Mouse (Mus musculus) heart, adult 8-10 months (tissue): ENCODE measurements around the gene Ubac2. TPM values are rescaled to one million over a fixed set of nuclear protein-coding genes. Genes with fewer than 3 reads are reported as not detected.
A peak's percentile ranks its signal among the peaks of the same experiment; 100 is the strongest.
"Not testable (repeated sequence)": the region's sequence is repeated elsewhere in the genome, so short reads cannot be mapped to it uniquely, and the experiment has no call there.

Source experiments
- DNase-seq: peaks from one replicate; pipeline ENCODE4 v3.0.0; 2022; ENCODE audit warnings: low spot score
- total RNA-seq, 4 experiments: library from RNA; stranded (reverse); gene quantifications; 2 replicates each; pipeline ENCODE4 v1.2.4; 2022

Gene Ubac2
- total RNA-seq = 10 to 100 TPM; 30.4 to 31.5 (median 30.8) TPM

DNA sequence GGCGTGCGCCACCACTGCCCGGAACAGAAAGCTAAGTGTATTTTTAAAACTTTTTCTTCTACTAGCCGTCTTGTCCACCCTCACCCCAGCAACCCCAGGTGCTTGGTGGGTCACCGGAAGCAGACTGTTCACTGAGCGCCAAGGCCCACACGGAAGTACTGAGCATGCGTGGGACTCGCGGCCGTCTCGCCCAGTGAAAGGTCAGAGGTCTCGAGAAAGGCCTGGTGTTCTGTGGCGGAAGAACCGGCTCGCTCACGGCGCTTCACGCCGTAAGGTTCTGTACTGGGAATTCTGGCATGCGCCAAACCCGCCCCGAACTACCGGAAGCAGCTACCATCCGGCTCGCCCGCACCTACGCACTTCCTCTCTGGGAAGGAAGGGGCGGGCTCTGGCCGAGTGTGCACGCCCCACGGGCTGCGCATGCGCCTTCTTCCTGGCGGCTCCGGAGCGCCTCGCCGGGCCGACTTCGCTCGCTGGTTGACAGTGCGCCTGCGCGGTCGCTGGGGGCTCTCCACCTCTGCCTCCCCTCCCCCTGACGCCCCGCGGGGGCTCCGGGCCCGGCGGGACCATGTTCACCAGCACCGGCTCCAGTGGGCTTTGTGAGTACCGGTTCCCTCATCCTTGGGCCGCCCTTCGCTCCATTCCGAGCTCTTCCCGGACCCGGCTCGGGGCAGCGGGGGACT is at the start of gene Ubac2:
Ubac2 (plus strand) TSS at position 445 of the 683 bp plus-strand sequence.
- DNase-seq = peak; percentile 97

DNA sequence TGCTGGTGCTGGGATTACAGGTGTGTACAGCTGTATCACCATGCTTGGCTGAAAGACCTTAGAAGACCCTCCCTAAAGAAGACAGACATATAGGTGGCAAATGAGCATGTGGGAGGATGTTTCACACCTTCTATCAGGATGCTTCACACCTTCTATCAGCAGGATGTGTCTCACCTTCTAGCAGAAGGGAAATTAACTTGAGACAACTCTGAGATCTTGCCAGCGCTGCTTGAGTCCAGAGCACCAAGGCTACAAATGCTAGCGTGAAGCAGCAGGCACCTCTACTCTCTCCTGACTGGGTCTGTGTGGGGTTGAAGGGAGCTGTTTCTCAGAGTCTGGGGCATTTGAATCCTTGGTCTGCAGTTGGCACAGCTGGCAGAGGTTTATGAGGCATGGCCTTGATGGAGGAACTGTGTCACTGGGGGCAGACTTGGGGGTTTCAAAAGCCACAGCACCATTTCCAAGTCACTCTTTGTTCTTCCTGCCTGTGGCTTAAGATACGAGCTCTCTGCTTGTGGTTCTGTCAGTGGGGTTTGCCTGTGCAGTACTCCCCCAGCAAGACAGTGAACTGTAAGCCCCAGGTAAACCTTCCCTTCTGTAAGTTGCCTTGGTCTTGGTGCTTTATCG is 48.5 kb upstream of the Ubac2 start:
- DNase-seq = no peak

DNA sequence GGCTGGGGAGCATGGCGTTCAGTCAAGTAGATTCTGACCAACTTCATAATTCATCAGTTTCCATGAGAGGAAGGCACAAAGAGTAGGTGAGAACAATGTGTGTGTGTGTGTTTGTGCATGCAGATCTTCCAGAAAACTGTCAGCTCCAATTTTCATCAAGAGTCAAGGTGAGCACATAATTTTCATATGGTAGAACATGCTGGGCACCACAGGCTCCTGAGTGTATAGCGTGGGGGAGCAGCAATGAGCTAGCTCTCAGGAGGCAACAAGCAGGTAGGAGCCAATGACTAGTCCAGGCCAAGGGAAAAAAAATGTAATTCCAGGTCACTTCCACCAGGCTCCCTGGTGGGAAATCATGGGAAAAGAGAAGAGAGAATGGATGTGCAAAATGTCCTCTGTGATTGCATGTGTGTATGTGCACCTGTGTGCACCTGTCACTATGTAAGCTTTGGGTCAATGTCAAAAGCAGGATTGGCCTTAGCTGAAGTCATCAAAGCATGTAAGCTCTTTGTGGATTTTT is 45.4 kb upstream of the Ubac2 start:
- no peak for DNase-seq

DNA sequence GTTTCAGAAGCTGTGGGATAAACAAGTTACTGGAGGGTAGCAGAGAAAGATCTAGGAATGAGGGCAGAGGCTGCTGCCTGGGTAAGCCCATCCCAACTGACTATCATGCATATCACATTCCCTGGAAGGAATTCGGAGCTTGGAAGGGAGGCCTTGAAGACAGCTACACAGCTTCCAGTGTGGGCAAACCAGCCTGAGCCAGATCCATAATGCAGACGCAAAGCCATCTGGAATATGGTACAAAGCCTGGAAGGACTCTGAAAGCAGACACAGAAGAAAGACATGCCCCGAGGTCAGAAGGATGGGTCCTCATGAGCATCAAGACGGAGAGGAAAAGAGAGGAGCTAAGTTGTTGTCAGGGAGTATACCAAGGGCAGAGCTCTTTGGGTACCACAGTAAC is 40.3 kb upstream of the Ubac2 start:
- no peak for DNase-seq

DNA sequence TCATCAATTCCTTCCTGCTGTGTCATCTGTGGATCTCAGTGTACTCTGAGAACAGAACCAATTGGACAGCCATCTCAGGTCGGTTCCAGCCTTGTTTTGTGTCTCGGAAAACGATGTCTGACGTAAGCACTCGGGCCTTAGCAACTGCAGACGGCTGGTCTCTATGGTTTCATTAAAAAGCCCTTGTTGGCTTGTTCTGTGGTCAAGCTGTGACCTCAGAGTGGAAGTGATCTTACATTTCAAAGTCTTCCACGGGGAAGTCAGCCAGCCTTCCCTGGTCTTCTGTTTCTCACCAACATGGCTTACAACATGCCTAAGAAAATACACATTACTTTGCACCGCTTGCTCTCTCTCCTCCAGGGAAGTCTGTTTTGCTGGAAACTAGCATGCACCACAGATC is 38.2 kb upstream of the Ubac2 start:
- no peak for DNase-seq

DNA sequence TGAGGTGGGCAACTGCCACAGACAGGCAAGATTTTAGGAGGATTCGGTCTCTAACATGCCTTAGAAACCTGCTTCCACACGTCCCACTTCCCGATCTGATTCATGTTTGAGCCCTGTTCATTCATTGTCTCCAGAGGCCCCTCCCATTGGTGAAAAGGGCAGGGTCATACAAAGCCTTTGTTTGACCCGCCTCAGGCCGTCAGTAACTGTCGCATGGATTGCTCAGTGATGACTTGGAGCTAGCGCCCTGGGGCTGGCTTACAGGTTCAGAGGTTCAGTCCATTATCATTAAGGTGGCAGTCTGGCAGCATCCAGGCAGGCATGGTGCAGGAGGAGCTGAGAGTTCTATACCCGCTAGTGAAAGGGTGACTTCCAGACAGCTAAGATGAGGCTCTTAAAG is 33.9 kb upstream of the Ubac2 start:
- DNase-seq = no peak

DNA sequence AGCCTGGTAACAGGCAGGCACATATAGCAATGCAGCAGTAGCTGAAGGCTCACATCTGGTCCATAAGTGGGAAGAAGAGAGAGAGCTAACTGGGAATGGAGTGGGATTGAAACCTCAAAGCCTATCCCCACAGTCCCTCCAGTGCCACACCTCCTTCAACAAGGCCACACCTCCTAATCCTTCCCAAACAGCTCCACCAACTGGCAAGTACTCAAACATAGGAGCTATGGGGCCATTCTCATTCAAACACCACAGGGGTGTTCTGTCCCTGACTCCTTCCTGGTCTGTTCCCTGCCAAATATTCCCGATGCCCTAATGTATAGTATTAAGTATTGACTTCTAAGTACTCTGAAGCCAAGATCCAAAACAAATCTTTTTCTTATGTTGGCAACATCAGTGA is 27.2 kb upstream of the Ubac2 start:
- no peak for DNase-seq

DNA sequence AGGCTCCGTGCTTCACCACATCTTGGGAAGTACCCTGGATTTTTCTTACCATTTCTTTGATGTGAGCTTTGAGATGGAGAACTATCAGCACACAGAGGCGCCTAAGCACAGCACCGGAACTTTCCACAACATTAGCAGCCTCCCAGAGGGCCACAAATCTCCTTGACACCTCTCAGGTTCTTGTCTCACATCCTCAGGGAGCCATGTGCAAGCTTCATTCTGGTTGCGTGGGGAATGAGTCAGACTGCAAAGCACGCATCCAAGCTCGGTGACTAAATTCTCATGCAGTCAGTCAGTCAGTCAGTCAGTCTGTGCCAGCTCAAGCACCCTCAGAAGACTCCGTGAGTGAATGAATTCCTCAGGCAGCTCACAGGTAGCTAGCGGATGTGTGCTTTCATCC is 25.9 kb upstream of the Ubac2 start:
- DNase-seq = no peak

DNA sequence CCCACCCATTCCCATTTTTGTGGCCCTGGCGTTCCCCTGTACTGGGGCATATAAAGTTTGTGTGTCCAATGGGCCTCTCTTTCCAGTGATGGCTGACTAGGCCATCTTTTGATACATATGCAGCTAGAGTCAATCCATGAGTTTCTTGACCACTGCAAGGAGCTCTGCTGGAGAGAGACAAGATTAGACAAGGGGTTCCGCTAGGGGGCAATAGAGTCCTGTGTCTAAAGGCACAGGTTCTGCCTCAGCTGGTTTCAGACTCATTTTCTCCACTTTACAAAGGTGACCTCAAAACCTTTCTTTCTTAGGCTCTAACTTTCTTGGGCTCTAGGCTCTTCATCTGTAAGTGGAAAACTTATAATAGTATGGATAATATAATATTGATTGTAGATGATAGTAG is 13.3 kb upstream of the Ubac2 start:
- peak; percentile 74 for DNase-seq

DNA sequence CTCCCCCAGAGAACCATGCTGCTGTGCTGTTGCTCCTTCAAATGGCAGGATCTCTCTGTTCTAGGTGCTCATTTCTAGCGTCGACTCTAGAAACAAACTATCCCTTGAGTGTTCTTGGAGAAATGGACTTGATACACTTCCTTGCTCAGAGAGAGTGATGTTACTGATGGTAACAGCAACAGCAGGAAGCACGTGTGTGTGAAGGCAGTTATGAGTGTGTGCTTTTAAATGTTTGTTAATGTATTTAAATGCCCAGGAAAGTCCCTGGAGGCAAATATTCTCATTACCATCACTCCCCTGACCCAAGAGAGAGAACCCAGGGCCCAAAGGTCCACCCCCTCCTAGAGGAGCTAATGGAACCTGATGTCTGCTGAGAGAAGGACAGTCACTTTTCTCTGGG is 11.8 kb upstream of the Ubac2 start:
- no peak for DNase-seq

DNA sequence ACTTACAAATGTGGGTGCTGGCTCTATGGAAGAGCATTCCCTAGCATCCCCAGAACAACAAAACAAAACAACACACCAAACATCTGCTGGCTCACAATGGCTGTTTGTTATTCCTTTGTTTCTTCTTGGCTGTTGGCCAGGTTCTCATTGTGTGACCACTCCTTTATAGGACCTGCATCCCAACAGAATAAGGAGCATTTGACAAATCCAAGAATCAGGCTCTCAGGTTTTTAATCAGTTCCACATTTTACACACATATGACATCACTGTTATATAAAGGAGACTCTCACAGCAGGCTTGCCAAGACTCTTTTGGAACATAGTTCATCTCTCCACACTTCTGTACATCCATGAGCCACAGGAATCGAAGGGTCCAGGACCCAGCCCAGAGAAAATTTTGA is 9.3 kb upstream of the Ubac2 start:
- no peak for DNase-seq

DNA sequence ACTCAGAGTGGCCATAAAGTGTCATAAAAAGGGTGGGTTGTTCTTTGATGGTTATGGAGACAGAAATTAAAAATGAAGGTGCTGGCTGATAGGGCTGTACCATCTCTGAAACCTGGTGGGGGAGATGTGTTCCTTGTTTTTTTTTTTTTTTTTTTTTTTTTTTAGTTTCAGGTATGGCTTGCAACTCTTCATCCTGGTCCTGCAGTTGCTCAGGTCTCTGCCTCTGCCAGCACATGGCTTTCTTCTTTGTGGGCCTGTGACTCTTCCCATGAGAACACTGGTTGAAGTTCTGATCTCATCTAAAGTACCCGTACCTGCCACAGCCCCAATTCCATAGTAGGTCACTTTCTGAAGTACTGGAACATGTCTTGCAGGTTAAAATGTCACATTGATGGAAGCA is 5.7 kb upstream of the Ubac2 start:
- no peak for DNase-seq

DNA sequence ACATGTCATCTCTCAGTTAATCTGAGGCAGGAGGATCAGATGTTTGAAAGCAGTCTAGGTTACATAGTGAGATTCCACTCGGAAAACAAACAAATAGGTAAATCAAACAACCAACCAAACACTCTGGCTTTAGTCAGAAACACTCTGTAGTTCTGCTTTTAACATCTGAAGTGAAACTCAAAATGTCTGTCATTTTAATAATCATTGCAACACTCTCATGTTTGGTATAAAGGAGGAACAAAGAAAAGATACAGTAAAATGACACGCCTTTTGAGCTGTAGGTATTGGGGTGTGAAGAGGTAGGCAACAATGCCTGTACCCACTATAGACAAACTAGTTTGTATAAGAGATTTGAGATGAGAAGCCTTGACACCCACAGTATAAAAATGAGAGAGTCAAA is 5.2 kb upstream of the Ubac2 start:
- DNase-seq = no peak

DNA sequence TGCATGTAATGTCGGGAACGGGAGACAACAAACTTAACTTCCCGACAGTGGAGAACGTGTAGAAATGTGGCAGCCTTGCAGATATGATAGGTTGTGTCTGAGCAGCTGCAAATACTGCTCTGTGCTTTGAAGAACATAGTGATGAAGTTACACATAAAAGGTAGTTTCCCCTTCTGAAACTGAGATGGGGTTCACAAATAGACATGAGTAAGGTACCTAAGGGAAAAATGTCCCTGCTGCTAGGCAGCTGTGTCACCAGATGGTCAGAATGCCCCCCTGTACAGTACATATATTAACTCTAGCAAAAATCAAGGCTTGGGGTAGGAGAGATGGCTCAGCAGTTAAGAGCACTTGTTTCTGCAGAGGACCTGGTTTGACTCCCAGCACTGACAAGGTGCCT is 4.8 kb upstream of the Ubac2 start:
- DNase-seq = no peak

DNA sequence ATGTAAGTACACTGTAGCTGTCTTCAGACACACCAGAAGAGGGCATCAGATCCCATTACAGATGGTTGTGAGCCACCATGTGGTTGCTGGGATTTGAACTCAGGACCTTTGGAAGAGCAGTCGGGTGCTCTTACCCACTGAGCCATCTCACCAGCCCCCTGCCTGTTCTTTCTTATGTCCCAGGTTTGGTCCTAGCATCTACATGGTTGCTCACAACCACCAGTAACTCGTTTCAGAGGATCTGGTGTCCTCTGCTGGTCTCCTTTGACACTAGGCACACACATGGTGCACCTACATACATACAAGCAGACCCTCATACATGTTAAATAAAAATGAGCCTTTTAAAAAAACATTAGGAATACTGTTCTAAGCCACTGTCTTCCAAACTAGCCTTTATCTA is 2.2 kb upstream of the Ubac2 start:
- DNase-seq = not testable (repeated sequence)

DNA sequence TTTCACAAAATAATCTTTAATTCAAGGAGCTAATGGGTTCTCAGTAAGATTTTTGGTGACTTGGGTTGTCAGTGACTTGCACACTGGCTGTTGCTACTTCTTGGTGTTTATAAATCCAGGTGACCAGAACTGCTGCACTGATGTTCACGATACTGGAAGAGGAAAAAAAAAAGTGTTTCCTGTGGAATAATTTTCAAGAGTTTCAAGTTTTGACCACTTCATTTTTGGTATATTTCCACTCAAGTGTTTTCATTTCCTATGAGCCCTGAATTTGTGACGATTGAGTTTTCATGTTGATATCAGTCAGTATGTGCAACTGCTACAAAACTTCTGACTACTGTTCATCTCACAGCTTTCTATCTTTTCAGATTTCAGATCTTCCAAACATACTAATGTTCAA is 1.6 kb upstream of the Ubac2 start:
- no peak for DNase-seq

DNA sequence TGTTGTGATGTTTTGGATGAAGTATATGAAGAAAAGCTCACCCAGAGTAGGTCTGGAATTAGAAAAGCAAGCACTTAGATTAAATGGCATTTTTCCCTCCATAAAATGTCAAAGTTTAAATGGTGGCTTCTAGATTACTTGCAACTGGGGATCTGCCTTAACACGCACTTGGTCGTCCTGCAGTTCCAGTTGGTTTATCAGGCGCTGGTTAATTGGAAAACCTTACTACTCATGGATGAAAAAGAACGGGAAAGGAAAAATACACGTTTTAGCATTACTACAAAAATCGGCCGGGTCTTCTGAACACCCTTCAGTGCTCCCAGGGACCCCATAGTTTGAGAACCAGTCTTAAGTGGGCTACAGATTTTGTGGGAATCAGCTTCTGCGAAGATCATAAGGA is 780 bp upstream of the Ubac2 start:
- DNase-seq = no peak

DNA sequence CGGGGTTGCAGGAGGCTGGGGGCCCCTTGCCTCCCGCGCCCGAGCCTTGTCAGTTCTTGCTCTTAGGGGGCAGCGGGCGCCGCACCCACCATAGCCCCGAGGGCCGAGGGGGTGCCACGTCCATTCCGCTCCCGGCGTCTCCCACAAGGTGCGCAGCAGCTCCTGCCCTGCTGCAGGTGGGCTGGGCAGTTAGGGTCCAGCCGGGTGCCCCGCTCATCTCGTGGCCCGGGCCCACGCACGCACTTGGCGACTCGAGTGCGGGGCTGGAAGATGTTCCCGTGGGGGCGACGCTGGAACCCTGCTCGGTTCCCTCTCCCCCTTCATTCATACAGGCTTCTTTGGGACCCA is 413 bp downstream of the Ubac2 start:
- no peak for DNase-seq

DNA sequence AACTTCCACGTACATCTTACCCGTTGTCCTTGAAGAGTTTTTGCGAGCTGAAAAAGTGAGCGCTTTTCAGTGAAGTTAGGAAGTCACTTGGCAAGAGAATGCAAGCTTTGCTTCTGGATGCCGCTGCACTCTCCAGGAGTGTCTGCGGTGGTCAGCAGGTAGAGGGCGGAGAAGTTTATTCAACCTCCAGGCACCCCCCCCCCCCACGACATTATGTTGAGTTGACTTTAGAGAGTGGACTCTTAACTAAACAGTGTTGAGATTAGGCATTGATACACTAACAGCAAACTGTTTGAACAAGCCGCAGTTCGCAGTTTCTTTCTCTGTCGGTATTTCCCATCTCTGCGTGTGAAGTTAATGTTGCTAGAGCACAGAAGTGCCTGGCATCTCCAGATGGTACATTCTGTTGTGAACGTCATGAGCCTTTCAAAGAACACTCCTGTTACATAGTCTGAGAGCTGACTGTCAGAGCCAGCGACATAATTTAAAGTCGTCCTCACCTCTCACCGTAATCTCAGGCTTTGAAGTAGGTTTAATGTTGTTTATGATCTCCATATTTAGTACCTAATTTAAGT is 933 bp downstream of the Ubac2 start:
- DNase-seq = no peak

DNA sequence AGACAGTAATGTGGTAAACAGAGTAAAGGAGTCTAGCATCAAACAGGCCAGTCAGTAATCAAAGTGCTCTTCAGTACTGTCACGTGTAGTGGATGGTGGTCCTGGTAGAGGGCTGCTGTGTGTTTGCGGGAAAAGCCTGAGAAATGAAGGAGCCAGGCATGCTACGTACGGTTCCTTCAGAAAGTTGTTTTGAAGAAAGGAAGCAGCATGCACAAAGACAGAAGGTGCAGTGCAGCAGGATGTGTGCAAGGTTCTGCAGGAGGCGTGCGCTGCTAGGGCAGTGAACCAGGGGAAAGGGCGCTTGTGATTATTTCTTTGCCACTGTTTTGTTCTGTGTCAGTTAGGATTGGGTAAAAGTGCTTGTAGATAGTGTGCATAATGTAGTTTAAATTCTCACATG is 2.8 kb downstream of the Ubac2 start:
- DNase-seq = no peak

DNA sequence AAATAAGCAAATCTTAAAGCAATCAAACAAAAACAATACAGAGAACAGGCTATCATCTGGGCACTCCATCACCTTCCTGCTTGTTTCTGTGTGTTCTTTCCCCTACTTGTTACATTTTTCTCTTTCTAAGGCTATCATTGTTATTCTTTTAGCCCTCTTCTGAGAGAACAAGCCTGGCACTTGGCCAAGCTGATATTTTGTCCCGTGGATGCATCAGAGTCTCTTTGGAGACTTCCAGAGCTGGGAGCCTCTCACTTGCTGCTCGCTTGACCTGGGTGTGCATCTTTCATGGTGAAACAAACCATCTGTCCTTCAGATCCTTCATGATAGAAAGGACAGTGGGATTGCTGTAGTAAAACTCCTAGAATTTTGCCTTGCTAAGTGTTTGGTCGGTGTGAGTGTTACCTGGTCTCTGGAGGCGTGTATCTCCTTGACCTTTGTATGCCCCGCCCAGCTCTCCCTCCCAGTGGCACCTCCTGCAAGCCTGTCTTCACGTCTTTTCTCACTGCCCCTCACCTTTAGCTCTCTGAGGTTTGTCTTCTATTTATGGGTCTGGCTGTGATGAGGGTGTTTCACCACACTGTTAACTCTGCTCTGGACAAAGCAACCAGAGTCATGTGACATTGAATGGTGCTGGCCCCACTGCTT is 5.9 kb downstream of the Ubac2 start:
- DNase-seq = no peak

DNA sequence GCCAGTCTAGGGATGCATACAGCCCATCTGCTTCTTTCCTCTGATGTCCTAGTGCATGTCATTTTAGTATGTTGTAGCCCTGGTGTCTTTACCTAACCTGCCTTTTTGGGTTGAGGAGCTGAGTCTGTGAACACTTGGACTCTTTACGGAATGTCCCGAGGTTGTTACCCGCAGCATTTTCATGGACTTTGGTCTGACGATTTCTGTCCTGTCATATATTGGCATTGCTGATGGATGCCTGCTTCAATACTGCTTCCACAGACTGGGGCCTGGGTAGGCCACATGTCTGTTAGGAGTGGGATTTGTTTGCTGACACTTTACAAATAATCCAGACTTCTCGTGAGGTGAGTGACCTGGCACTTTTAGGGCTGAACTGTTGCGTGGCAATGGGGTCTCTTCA is 15.3 kb downstream of the Ubac2 start:
- DNase-seq = no peak
